Mouse (Mus musculus): Measurements from ENCODE around the gene Ntf5. TPM values are rescaled to one million over a fixed set of nuclear protein-coding genes. Genes with fewer than 3 reads are reported as not detected.

Ntf5 gene
- not detected in 2 replicates for polyA plus RNA-seq (2014; fragmentation: Nextera tagmentation; extraction: Ambion mirVana)

DNA sequence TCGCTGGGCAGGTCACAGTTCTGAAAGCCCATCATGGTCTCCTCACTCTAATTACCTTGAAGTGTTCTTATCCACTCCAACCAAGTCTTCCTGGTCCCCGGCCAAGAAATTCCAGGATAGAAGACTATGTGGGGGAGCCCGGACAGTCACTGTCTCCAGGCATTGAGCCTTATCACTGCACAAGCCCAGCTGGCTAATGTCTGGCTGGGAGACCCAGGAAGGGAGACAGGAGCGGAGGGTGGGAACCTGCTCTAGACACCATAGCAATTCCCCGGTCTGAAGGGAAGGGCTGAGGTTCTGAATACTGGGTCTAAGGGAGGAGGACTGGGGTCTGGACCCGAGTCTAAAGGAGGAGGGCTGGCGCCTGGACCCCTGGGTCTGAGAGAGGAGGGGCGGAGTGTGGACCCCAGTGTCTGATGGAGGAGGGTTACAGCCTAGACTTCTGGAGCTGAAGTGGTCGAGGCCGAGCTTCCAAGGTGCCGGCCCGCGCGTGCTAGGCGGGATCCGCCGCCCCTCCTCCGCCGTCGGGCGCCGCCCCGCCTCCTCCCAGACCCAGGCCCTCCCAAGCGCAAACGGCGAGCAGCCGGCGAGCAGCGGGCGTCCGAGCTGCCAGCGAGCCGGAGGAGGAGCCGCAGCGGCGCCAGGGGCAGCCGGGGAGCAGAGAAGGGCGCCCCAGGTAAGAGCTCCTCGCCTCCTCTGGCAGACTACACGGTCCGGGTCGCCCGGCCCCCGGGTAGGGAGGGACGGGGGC, at the start of gene Ntf5:
Gene Ntf5 (plus strand): TSS at position 583 of the 751 bp plus-strand sequence.
- Histone ChIP-seq H3K27ac (replicated peaks; ENCODE audit: low read depth, low read length) (no peak within 1 kb of the TSS), H3K9ac (replicated peaks; ENCODE audit: low read length) (peak within 1 kb of the TSS; percentile 51), H3K4me2 (ENCODE audit: low read length) (peak within 1 kb of the TSS; percentile 84), H3K27me3 (ENCODE audit: control insufficient read depth, insufficient read depth, low read length) (peaks cover 95% of the 10 kb centered on the region), H3K4me3 (replicated peaks; ENCODE audit: low read depth, low read length) (peak within 1 kb of the TSS; percentile 43), H3K9me3 (ENCODE audit: control insufficient read depth, low read length) (no peaks in the 10 kb centered on the region), H3K4me1 (ENCODE audit: control insufficient read depth, insufficient read depth, low read length) (peaks cover 3% of the 10 kb centered on the region; the same call in 1 of the 2 replicates), H3K36me3 (ENCODE audit: control insufficient read depth, insufficient read depth, low read length) (no peaks in the 10 kb centered on the region)
- no peak; the same call in 1 of the 2 replicates for ATAC-seq (ENCODE audit: low FRiP score, low TSS enrichment)
- DNase-seq: peak; percentile 66
- 3% methylated on average over 35 of the region's 45 CpGs for WGBS

DNA sequence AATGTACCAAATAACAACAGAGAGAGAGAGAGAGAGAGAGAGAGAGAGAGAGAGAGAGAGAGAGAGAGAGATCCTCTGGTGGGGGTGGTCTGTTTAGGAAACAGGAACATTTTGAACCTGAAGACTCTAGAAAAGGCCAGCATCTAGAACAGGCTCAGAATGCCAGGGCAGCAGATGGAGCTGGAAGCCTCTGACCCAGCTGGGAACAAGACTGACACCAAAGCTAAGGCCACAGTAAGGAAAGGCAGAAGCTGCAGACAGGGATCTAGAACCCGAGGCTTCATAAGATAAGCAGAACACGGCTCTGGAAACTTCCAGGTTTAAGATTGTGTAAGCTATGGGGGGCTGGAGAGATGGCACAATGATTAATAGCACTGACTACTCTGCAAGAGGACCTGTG, 49.5 kb upstream of the Ntf5 start:
- H3K4me1 ChIP-seq (ENCODE audit: control insufficient read depth, insufficient read depth, low read length): peaks cover 41% of the 10 kb centered on the region
- 89% methylated on average over 2 of the region's 2 CpGs for WGBS
- DNase-seq: no peak

DNA sequence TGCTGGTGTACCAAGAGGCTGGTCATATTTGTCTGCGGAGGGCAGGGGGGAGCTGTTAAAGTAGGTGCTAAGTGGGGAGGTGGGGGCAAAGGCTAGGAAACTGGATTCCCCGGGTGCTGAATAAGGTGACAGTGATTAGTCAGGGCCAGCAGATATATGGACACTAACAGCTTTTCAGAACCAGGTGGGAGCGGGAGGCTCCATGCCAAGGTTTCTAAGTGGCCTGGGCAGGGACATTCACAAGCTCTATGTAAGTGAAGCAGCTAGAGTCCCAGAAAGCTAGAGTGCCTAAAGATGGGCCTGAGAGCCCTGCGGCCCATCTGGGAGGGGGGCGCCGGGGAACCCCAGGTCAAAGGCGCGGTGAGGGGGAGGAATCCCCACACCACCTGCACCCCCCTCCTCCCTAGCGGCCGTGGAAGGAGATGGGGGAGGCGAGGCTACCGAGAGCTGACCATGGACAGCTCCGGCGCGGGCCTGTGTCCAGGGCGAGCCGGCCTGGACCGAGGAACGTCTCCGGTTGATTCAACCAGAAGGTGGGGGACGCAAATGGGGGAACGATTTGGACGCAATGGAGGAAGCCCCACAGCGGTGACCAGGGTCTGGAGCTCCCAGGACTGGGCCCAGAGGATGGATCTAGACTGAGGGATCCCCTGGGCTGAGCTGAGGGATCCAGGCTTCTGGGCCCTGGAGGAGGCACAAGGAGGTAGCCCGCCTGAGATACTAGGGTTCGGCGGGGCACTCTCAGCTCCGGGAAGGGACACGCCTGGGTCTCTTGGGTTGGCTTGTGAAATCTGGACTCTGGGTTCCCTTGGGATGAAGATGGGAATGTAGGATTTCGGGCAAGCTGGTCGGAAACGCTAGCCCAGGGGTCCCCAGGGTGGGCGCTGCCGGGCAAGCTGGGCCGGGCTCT, 47.5 kb upstream of the Ntf5 start:
- peak overlapping the region; percentile 83 for H3K4me3 ChIP-seq (replicated peaks; ENCODE audit: low read depth, low read length)
- H3K27ac ChIP-seq (replicated peaks; ENCODE audit: low read depth, low read length): peak overlapping the region; percentile 81
- H3K9me3 ChIP-seq (ENCODE audit: control insufficient read depth, low read length): no peaks in the 10 kb centered on the region
- ATAC-seq (ENCODE audit: low FRiP score, low TSS enrichment) (no peak), DNase-seq (peak; percentile 67)
- no peaks in the 10 kb centered on the region for H3K36me3 ChIP-seq (ENCODE audit: control insufficient read depth, insufficient read depth, low read length)
- H3K27me3 ChIP-seq (ENCODE audit: control insufficient read depth, insufficient read depth, low read length): peaks cover 16% of the 10 kb centered on the region
- 3% methylated on average over 35 of the region's 35 CpGs for WGBS
- H3K9ac ChIP-seq (replicated peaks; ENCODE audit: low read length): peak overlapping the region; percentile 80
- H3K4me2 ChIP-seq (ENCODE audit: low read length): peak overlapping the region; percentile 89
- H3K4me1 ChIP-seq (ENCODE audit: control insufficient read depth, insufficient read depth, low read length): peaks cover 52% of the 10 kb centered on the region

More for the DNA sequence above, 49.5 kb upstream of the Ntf5 start:
- peaks cover 7% of the 10 kb centered on the region; the same call in 1 of the 2 replicates for H3K36me3 ChIP-seq (ENCODE audit: control insufficient read depth, insufficient read depth, low read length)
- no peaks in the 10 kb centered on the region for H3K9me3 ChIP-seq (ENCODE audit: control insufficient read depth, low read length)
- no peak overlapping the region for H3K4me2 ChIP-seq (ENCODE audit: low read length)
- H3K27me3 ChIP-seq (ENCODE audit: control insufficient read depth, insufficient read depth, low read length): peaks cover 5% of the 10 kb centered on the region
- no peak overlapping the region for H3K4me3 ChIP-seq (replicated peaks; ENCODE audit: low read depth, low read length)
- no peak for ATAC-seq (ENCODE audit: low FRiP score, low TSS enrichment)
- no peak overlapping the region for H3K9ac ChIP-seq (replicated peaks; ENCODE audit: low read length)
- no peak overlapping the region for H3K27ac ChIP-seq (replicated peaks; ENCODE audit: low read depth, low read length)

DNA sequence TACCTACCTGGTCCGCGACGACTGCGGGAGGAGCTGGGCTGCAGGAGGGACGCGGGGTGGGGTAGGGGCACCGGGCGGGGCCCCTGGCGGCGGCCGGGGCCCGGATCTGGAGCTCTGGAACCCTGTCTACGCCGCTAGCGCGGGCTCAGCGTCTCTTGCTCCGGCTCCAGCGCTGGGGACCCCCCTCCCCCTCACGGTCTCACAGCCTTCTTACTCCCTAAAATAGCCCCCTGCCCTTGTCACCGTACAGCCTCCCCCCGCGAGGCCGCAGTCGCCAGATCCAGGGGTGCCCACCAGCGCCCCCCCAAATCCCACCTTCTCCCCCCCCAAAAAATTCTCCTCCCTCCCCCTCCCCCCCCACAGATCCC, 46.9 kb upstream of the Ntf5 start, which contains the start of gene Ppfia3:
Gene Ppfia3 (minus strand): TSS at position 368 of the 368 bp plus-strand sequence.
- Histone ChIP-seq H3K36me3 (ENCODE audit: control insufficient read depth, insufficient read depth, low read length) (no peaks in the 10 kb centered on the region), H3K9me3 (ENCODE audit: control insufficient read depth, low read length) (no peaks in the 10 kb centered on the region), H3K4me1 (ENCODE audit: control insufficient read depth, insufficient read depth, low read length) (peaks cover 46% of the 10 kb centered on the region), H3K27me3 (ENCODE audit: control insufficient read depth, insufficient read depth, low read length) (peaks cover 16% of the 10 kb centered on the region), H3K27ac (replicated peaks; ENCODE audit: low read depth, low read length) (peak within 1 kb of the TSS; percentile 81), H3K9ac (replicated peaks; ENCODE audit: low read length) (peak within 1 kb of the TSS; percentile 80), H3K4me2 (ENCODE audit: low read length) (peak within 1 kb of the TSS; percentile 89), H3K4me3 (replicated peaks; ENCODE audit: low read depth, low read length) (peak within 1 kb of the TSS; percentile 83)
- peak; percentile 54; the same call in 1 of the 2 replicates for ATAC-seq (ENCODE audit: low FRiP score, low TSS enrichment)
- peak; percentile 84 for DNase-seq
- 2% methylated on average over 23 of the region's 26 CpGs for WGBS

DNA sequence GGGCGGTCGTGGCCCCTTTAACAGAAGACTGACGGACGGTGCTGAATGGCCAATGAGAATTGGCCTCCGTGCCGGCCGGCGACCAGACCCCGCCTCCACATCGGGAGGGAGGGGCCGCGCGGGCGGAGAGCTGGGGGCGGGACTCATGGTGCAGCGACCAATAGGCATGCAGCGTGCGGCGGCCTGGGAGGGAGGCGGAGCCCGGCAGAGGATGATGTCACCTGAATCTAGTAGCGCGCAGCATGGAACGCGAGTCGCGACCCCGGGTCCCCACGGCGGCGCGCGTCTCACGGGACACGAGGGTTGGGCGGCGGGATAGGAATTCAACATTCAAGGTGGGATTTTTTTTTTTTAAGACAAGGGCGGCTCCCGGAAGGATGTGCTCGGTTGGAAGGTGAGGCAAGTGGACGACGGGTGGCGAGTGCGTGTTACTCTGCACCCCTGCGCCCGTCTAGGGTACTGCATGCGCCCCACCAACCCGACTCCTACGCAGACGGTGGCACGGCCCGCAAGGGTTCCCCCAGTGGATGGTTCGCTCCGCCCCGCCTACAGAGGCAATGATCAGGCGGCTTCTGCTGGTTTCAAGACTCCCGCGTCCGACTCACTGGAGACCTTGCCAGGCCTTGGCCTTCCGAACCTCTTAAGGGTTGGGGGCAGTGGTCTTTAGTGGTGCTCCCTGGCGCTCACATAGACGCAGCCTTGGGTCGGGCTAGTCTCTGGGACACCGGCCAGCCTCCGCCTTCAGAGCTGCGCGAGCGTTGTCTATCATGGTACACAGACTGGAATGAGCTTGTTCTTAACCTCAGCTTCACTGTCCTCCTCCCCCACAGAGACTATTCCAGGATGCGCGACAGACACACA, 46.2 kb upstream of the Ntf5 start:
- Histone ChIP-seq H3K9ac (replicated peaks; ENCODE audit: low read length) (peak overlapping the region; percentile 80), H3K27ac (replicated peaks; ENCODE audit: low read depth, low read length) (peak overlapping the region; percentile 81), H3K9me3 (ENCODE audit: control insufficient read depth, low read length) (no peaks in the 10 kb centered on the region), H3K4me1 (ENCODE audit: control insufficient read depth, insufficient read depth, low read length) (peaks cover 40% of the 10 kb centered on the region), H3K36me3 (ENCODE audit: control insufficient read depth, insufficient read depth, low read length) (peaks cover 3% of the 10 kb centered on the region; the same call in 1 of the 2 replicates), H3K4me2 (ENCODE audit: low read length) (peak overlapping the region; percentile 89), H3K27me3 (ENCODE audit: control insufficient read depth, insufficient read depth, low read length) (peaks cover 16% of the 10 kb centered on the region), H3K4me3 (replicated peaks; ENCODE audit: low read depth, low read length) (peak overlapping the region; percentile 83)
- under 1% methylated on average over 70 of the region's 70 CpGs for WGBS
- DNase-seq: peak; percentile 98
- peak; percentile 92 for ATAC-seq (ENCODE audit: low FRiP score, low TSS enrichment)

DNA sequence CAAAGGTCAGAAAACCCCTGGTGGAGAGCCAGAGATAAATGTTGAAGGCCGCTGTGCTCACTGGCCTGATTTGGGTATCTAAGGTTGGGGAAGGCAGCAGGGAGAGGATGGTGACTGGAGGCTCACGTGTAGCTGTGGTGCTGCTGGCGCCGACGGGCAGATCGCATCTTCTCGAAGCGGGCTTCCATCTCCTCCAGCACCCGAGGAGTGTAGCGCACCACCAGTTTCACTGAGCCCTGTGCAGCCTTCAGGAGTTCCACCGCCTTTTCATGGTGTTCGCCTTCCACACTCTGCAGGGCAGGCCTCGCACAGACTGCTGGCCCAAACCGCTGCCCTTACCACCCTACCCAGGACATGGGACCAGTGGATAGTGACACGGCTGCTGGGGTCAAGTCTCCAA, 45.3 kb upstream of the Ntf5 start:
- Histone ChIP-seq H3K4me3 (replicated peaks; ENCODE audit: low read depth, low read length) (peak overlapping the region; percentile 83), H3K27ac (replicated peaks; ENCODE audit: low read depth, low read length) (0 out of 2 replicates have a peak overlapping the region, but pooled peaks have one; percentile 81), H3K9me3 (ENCODE audit: control insufficient read depth, low read length) (no peaks in the 10 kb centered on the region), H3K4me1 (ENCODE audit: control insufficient read depth, insufficient read depth, low read length) (peaks cover 34% of the 10 kb centered on the region), H3K9ac (replicated peaks; ENCODE audit: low read length) (peak overlapping the region; percentile 64), H3K36me3 (ENCODE audit: control insufficient read depth, insufficient read depth, low read length) (peaks cover 12% of the 10 kb centered on the region), H3K4me2 (ENCODE audit: low read length) (peak overlapping the region; percentile 89), H3K27me3 (ENCODE audit: control insufficient read depth, insufficient read depth, low read length) (peaks cover 16% of the 10 kb centered on the region)
- ATAC-seq (ENCODE audit: low FRiP score, low TSS enrichment) (no peak), DNase-seq (peak; percentile 11)
- 81% methylated on average over 15 of the region's 15 CpGs for WGBS

DNA sequence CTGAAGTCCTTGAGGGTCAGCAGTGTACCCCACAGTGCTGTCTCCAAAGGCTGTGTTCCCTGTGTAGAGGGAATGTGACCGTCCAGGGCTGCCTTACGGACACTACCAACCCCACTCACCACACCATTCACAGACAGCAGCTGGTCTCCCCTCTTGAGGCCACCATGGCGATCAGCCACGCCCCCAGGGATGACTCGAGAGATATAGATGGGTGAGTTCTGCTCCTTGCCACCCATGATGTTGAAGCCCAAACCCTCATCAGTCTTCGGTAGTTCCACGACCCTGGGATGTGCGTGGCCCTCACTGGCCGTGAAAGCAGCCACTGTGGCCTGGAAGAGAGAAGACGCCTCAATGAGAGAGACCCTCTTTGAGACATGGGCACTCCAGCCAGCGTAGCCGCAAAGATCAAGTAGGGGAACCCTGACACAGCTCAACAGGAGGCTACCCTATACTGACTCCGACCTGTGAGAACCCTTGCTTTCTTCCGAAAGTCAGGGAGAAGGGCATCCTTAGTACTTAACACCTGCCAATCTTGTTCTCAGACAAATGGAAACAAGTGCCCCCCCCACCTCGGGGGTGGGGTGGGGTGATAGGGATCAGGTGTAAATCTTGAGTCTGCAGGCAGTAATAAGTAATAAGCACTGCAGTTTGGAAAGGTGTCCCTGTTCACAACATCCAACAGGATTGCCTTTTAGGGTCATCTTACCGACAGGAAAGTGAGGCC, 44.3 kb upstream of the Ntf5 start:
- H3K4me1 ChIP-seq (ENCODE audit: control insufficient read depth, insufficient read depth, low read length): peaks cover 34% of the 10 kb centered on the region
- H3K27me3 ChIP-seq (ENCODE audit: control insufficient read depth, insufficient read depth, low read length): peaks cover 16% of the 10 kb centered on the region
- H3K9me3 ChIP-seq (ENCODE audit: control insufficient read depth, low read length): no peaks in the 10 kb centered on the region
- no peak overlapping the region for H3K9ac ChIP-seq (replicated peaks; ENCODE audit: low read length)
- no peak overlapping the region for H3K27ac ChIP-seq (replicated peaks; ENCODE audit: low read depth, low read length)
- DNase-seq (no peak), ATAC-seq (ENCODE audit: low FRiP score, low TSS enrichment) (no peak)
- H3K4me3 ChIP-seq (replicated peaks; ENCODE audit: low read depth, low read length): peak overlapping the region; percentile 48; the same call in 1 of the 2 replicates
- peaks cover 23% of the 10 kb centered on the region for H3K36me3 ChIP-seq (ENCODE audit: control insufficient read depth, insufficient read depth, low read length)
- WGBS: 75% methylated on average over 16 of the region's 16 CpGs
- peak overlapping the region; percentile 93 for H3K4me2 ChIP-seq (ENCODE audit: low read length)
